Comparison of ENCODE assay signal across 21 mouse cellular contexts in genomic region chr17:12336073-12336868, GRCm38 (mm10). TPM values are rescaled to one million over a fixed set of nuclear protein-coding genes. Genes with fewer than 3 reads are reported as not detected.
A peak's percentile ranks its signal among the peaks of the same experiment; 100 is the strongest.
DNase-seq lines count a peak whose midpoint lies in the region; ATAC-seq and TF ChIP-seq lines count a peak whose summit lies in the region.
"Had no signal": no experiment of that assay in that cellular context is flagged by ENCODE, and none has a peak within 500 bp of the region (broad histone marks: within the 10 kb centered on the region; RNA-seq: fewer than 3 reads in every experiment).

No protein-coding gene starts in this region.

- no peak overlapping the region for H3K27ac ChIP-seq in heart, embryonic 12.5 days (ENCODE audit: poor library complexity, severe bottlenecking)
- no peak overlapping the region for H3K27ac ChIP-seq in kidney, embryonic 14.5 days (ENCODE audit: low read depth, low read length)
- H3K27ac ChIP-seq in kidney, embryonic 15.5 days, result peak overlapping the region; percentile 29
- H3K27ac ChIP-seq in stomach, postnatal 0 days (replicated peaks), result 0 out of 2 replicates have a peak overlapping the region, but pooled peaks have one; percentile 14
- H3K27ac ChIP-seq: embryonic facial prominence, embryonic 12.5 days; liver, embryonic 13.5 days; lung, embryonic 15.5 days; macrophage; midbrain, embryonic 12.5 days; neural tube, embryonic 13.5 days had no signal

- H3K36me3 ChIP-seq in heart, embryonic 12.5 days, result no peaks in the 10 kb centered on the region
- no peaks in the 10 kb centered on the region for H3K36me3 ChIP-seq in kidney, embryonic 14.5 days (ENCODE audit: control insufficient read depth, insufficient read depth, low read length)
- H3K36me3 ChIP-seq in kidney, embryonic 15.5 days, result no peaks in the 10 kb centered on the region
- no peaks in the 10 kb centered on the region for H3K36me3 ChIP-seq in stomach, postnatal 0 days (ENCODE audit: control insufficient read depth, insufficient read depth, low read length)
- H3K36me3 ChIP-seq: embryonic facial prominence, embryonic 12.5 days; liver, embryonic 13.5 days; lung, embryonic 15.5 days; midbrain, embryonic 12.5 days; neural tube, embryonic 13.5 days had no signal

- no peak overlapping the region for H3K4me2 ChIP-seq in heart, embryonic 12.5 days
- no peak overlapping the region for H3K4me2 ChIP-seq in kidney, embryonic 14.5 days (replicated peaks; ENCODE audit: low read depth, low read length)
- no peak overlapping the region for H3K4me2 ChIP-seq in kidney, embryonic 15.5 days
- H3K4me2 ChIP-seq in stomach, postnatal 0 days (replicated peaks; ENCODE audit: low read depth), result no peak overlapping the region
- H3K4me2 ChIP-seq: embryonic facial prominence, embryonic 12.5 days; liver, embryonic 13.5 days; lung, embryonic 15.5 days; midbrain, embryonic 12.5 days; neural tube, embryonic 13.5 days had no signal

- DNase-seq in heart, adult 18-20 months, result peak; percentile 45 to 64
- peak; percentile 65 for DNase-seq in kidney, adult 11 months
- no peak for DNase-seq in stomach, postnatal 0 days (ENCODE audit: low spot score)
- no peak for DNase-seq in cerebellum, adult 8-10 months
- DNase-seq in thymus, postnatal 25 days, result no peak
- DNase-seq: adrenal gland, postnatal 25 days; cerebellum, adult 2 months; forebrain, postnatal 0 days; liver, embryonic 13.5 days; right cerebral cortex, postnatal 4 days; thymus, adult 18-20 months had no signal

- 68% methylated on average over 19 of the region's 19 CpGs for WGBS in heart, embryonic 12.5 days
- WGBS in kidney, embryonic 14.5 days, result 73% methylated on average over 19 of the region's 19 CpGs
- WGBS in kidney, embryonic 15.5 days, result 65% methylated on average over 19 of the region's 19 CpGs
- WGBS in stomach, postnatal 0 days, result 73% methylated on average over 19 of the region's 19 CpGs

- H3K4me3 ChIP-seq in heart, embryonic 12.5 days, result no peak overlapping the region
- H3K4me3 ChIP-seq in kidney, embryonic 14.5 days (ENCODE audit: low read length), result no peak overlapping the region
- no peak overlapping the region for H3K4me3 ChIP-seq in kidney, embryonic 15.5 days (replicated peaks)
- H3K4me3 ChIP-seq in stomach, postnatal 0 days (ENCODE audit: low read depth, low read length), result no peak overlapping the region
- H3K4me3 ChIP-seq: embryonic facial prominence, embryonic 12.5 days; liver, embryonic 13.5 days; lung, embryonic 15.5 days; midbrain, embryonic 12.5 days; neural tube, embryonic 13.5 days had no signal

- no peak for TF ChIP-seq EP300 in stomach, postnatal 0 days (optimal IDR thresholded peaks at IDR 0.05)

- TF ChIP-seq CTCF in stomach, postnatal 0 days (IDR thresholded peaks at IDR 0.05; ENCODE audit: low read depth), result no peak

- H3K27me3 ChIP-seq in heart, embryonic 12.5 days (replicated peaks), result no peaks in the 10 kb centered on the region
- H3K27me3 ChIP-seq in kidney, embryonic 14.5 days (ENCODE audit: control insufficient read depth, insufficient read depth, low read length), result no peaks in the 10 kb centered on the region
- no peaks in the 10 kb centered on the region for H3K27me3 ChIP-seq in kidney, embryonic 15.5 days
- H3K27me3 ChIP-seq in stomach, postnatal 0 days (ENCODE audit: control insufficient read depth, insufficient read depth, low read length), result no peaks in the 10 kb centered on the region
- H3K27me3 ChIP-seq: embryonic facial prominence, embryonic 12.5 days; liver, embryonic 13.5 days; lung, embryonic 15.5 days; midbrain, embryonic 12.5 days; neural tube, embryonic 13.5 days had no signal

- H3K9ac ChIP-seq in heart, embryonic 12.5 days, result no peak overlapping the region
- H3K9ac ChIP-seq in kidney, embryonic 14.5 days (ENCODE audit: low read depth, low read length), result no peak overlapping the region
- no peak overlapping the region for H3K9ac ChIP-seq in kidney, embryonic 15.5 days
- H3K9ac ChIP-seq in stomach, postnatal 0 days (ENCODE audit: low read length), result no peak overlapping the region
- H3K9ac ChIP-seq: embryonic facial prominence, embryonic 12.5 days; forebrain, postnatal 0 days; liver, embryonic 13.5 days; lung, embryonic 15.5 days; midbrain, embryonic 12.5 days; neural tube, embryonic 13.5 days had no signal

- 0 out of 2 replicates have a peak, but pooled peaks cover 2% of the 10 kb centered on the region for H3K9me3 ChIP-seq in heart, embryonic 12.5 days (replicated peaks)
- no peaks in the 10 kb centered on the region for H3K9me3 ChIP-seq in kidney, embryonic 14.5 days (ENCODE audit: control insufficient read depth, low read length)
- no peaks in the 10 kb centered on the region for H3K9me3 ChIP-seq in kidney, embryonic 15.5 days (replicated peaks)
- H3K9me3 ChIP-seq in stomach, postnatal 0 days (ENCODE audit: control insufficient read depth, low read length), result no peaks in the 10 kb centered on the region
- H3K9me3 ChIP-seq: embryonic facial prominence, embryonic 12.5 days; liver, embryonic 13.5 days; lung, embryonic 15.5 days had no signal

- ATAC-seq in heart, embryonic 12.5 days (ENCODE audit: insufficient number of reproducible peaks, low FRiP score), result no peak
- no peak for ATAC-seq in kidney, embryonic 14.5 days (ENCODE audit: low FRiP score, low TSS enrichment)
- ATAC-seq in kidney, embryonic 15.5 days (replicated peaks; ENCODE audit: low FRiP score), result peak; percentile 40
- ATAC-seq in stomach, postnatal 0 days (ENCODE audit: low FRiP score, low TSS enrichment), result no peak
- ATAC-seq: forebrain, postnatal 0 days had no signal

- H3K4me1 ChIP-seq in heart, embryonic 12.5 days (replicated peaks), result 0 out of 2 replicates have a peak, but pooled peaks cover 3% of the 10 kb centered on the region
- H3K4me1 ChIP-seq in kidney, embryonic 14.5 days (ENCODE audit: control insufficient read depth, insufficient read depth, low read length), result no peaks in the 10 kb centered on the region
- no peaks in the 10 kb centered on the region for H3K4me1 ChIP-seq in kidney, embryonic 15.5 days
- no peaks in the 10 kb centered on the region for H3K4me1 ChIP-seq in stomach, postnatal 0 days (replicated peaks; ENCODE audit: control insufficient read depth, insufficient read depth)
- H3K4me1 ChIP-seq: embryonic facial prominence, embryonic 12.5 days; liver, embryonic 13.5 days; lung, embryonic 15.5 days; midbrain, embryonic 12.5 days; neural tube, embryonic 13.5 days had no signal

RNA-seq across cellular contexts. Expression of gene Map3k4, which starts 17.7 kb away (rescaled TPM):
- 10 to 100 TPM; 44.7 to 49.8 TPM for total RNA-seq in heart, adult 18-20 months (2021)
- polyA plus RNA-seq in heart, embryonic 12.5 days (2016; fragmentation: Nextera tagmentation; extraction: Ambion mirVana), result 42.9 and 47.4 TPM in 2 replicates
- 46.4 and 53.0 TPM in 2 replicates for polyA plus RNA-seq in kidney, embryonic 14.5 days (2014; fragmentation: Nextera tagmentation; extraction: Ambion mirVana)
- 46.9 and 50.2 TPM in 2 replicates for polyA plus RNA-seq in kidney, embryonic 15.5 days (2015; fragmentation: Nextera tagmentation; extraction: Ambion mirVana)
- 25.8 and 35.6 TPM in 2 replicates for polyA plus RNA-seq in stomach, postnatal 0 days (2015; fragmentation: Nextera tagmentation; extraction: Ambion mirVana)

RNA-seq across cellular contexts. Expression of gene Plg, which starts 42.1 kb away (rescaled TPM):
- total RNA-seq in heart, adult 18-20 months (2021), result not detected
- polyA plus RNA-seq in heart, embryonic 12.5 days (2016; fragmentation: Nextera tagmentation; extraction: Ambion mirVana), result 0.28 and 2.2 TPM in 2 replicates
- polyA plus RNA-seq in kidney, embryonic 14.5 days (2014; fragmentation: Nextera tagmentation; extraction: Ambion mirVana), result not detected in 2 replicates
- 1.4 and 3.6 TPM in 2 replicates for polyA plus RNA-seq in kidney, embryonic 15.5 days (2015; fragmentation: Nextera tagmentation; extraction: Ambion mirVana)
- 0.95 and 2.5 TPM in 2 replicates for polyA plus RNA-seq in stomach, postnatal 0 days (2015; fragmentation: Nextera tagmentation; extraction: Ambion mirVana)
- total RNA-seq: adrenal gland, postnatal 25 days; forebrain, postnatal 0 days had no signal
- polyA plus RNA-seq: hindbrain, embryonic 11.5 days; macrophage; midbrain, embryonic 12.5 days; urinary bladder, adult 2 months had no signal

Comparison
In these comparisons a context has a peak if more than half of its experiments do, and no peak if none do; other contexts are left out.
1. H3K27ac ChIP-seq: peak in kidney, embryonic 15.5 days (single experiment) and stomach, postnatal 0 days (single experiment); none in heart, embryonic 12.5 days (single experiment) and kidney, embryonic 14.5 days (single experiment).
2. DNase-seq: peak in heart, adult 18-20 months (2 of 2) and kidney, adult 11 months (single experiment); none in stomach, postnatal 0 days (single experiment), cerebellum, adult 8-10 months (single experiment) and thymus, postnatal 25 days (single experiment).